Mouse (Mus musculus): ENCODE results near the gene Sun1. TPM values are rescaled to one million over a fixed set of nuclear protein-coding genes. Genes with fewer than 3 reads are reported as not detected.

The Sun1 gene
- 10 to 100 TPM; 30.3 to 35.8 TPM for polyA plus RNA-seq (2017; shearing (Covaris generic))

DNA sequence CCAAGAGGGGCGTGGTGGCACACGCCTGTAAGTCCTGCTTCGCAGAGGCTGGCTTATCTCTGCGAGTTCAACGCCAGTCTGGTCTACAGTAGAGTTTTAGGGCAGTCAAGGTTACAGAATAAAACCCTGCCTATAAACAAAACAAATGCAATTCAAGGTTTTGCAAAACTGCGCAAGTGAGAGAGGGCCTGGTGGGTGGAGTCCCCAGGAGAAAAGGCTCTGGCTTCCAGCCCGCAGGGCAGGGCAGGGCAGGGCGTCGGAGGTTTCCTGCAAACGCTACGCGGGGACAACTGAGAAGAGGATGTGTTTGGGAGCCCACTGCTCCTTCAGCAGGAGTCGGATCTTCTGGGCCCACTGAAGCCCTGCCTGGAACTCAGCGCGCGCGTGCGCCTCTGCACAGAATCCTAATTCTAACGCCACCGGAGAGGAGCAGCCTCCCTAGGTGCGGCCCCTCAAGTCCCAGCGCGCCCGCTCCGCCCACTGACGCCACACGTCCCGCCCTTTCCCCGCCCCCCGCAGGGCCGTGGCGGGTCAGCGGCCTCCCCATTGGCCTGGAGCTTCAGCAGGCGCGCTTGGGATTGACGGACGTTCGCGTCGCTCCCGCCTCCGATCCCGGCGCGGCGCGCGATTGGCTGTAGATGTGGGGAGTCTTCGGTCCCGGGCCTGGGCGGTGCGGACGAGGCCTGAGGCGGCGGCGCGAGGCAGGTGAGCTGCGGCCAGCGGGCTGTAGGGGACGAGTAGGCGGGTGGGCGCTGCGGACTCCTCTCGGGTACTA is at the start of gene Sun1:
Gene Sun1, plus strand, starts transcription at position 643 of the 775 bp plus-strand sequence.

DNA sequence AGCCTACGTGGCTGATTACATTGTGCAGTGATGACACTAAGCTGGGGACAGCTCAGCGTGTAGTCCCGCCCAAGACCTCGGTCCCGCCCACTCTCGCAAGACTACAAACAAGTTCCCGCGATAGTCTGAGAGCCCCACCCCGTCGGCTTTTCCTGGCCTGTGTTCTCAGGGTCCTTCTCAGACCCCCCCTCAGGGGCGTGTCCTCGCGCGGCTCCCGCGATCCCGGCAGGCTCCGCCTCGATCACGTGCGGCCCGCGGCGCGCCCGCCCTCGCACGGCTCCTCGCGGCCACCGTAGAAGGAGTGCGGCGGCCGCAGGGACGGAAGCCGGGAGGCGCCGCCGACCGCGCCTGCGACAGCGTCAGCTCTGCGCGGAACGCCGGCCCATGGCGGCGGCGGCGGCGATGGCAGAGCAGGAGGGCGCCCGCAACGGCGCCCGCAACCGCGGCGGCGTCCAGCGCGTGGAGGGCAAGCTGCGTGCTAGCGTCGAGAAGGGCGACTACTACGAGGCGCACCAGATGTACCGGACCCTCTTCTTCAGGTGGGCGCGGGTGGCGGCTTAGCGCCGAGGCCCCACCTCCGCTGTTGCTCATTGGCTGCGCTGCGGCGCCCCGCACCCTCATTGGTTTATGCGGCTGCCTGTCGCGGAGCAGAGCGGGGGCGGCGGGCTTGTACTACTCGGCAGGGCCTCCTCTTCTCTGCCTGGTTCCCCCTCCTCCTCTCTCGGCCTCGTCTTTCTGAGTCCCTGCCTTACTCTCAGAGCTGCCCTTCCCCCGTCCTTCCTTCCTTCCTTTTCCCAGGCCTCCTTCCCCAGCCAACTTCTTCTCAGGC is 51.9 kb downstream of the Sun1 start, which contains the start of gene Get4:
Gene Get4, plus strand, starts transcription at position 244 of the 829 bp plus-strand sequence.

Other genes with a start within 250 kb of the Sun1 start
- gene Pdgfa, start 203.3 kb upstream of the Sun1 start, polyA plus RNA-seq (2017; shearing (Covaris generic)) = under 1 TPM in 1 of 2 experiments, not detected in 1; 0.48 TPM
- gene Prkar1b, start 50.6 kb upstream of the Sun1 start, polyA plus RNA-seq (2017; shearing (Covaris generic)) = 1 to 10 TPM; 2.1 to 4.0 TPM
- 10 to 100 TPM; 19.6 to 31.7 TPM for gene Dnaaf5, start 50.4 kb upstream of the Sun1 start, polyA plus RNA-seq (2017; shearing (Covaris generic))
- gene Get4, start 51.7 kb downstream of the Sun1 start, polyA plus RNA-seq (2017; shearing (Covaris generic)) = 100 to 1,000 TPM; 118 to 148 TPM
- gene Adap1, start 125.0 kb downstream of the Sun1 start, polyA plus RNA-seq (2017; shearing (Covaris generic)) = 10 to 100 TPM; 13.9 to 77.4 TPM
- gene Cox19, start 150.8 kb downstream of the Sun1 start, polyA plus RNA-seq (2017; shearing (Covaris generic)) = 10 to 100 TPM; 51.7 to 52.5 TPM
- not detected for gene Cyp2w1, start 152.0 kb downstream of the Sun1 start, polyA plus RNA-seq (2017; shearing (Covaris generic))
- gene Gpr146, start 177.1 kb downstream of the Sun1 start, polyA plus RNA-seq (2017; shearing (Covaris generic)) = 10 to 100 TPM; 23.7 to 26.2 TPM
- gene C130050O18Rik, start 204.6 kb downstream of the Sun1 start, polyA plus RNA-seq (2017; shearing (Covaris generic)) = under 1 TPM; 0.06 to 0.13 TPM
- not detected for gene Gper1, start 222.5 kb downstream of the Sun1 start, polyA plus RNA-seq (2017; shearing (Covaris generic))